Mouse (Mus musculus) Patski (cell line): ENCODE measurements at regions not wholly inside any gene's neighbourhood (a gene's known extent, or its start where the extent isn't known, plus 50 kb on each side); places are given as distances from the start of the nearest gene placed in this dataset.

Source experiments
- ATAC-seq: fragments of 100-300 bp; one replicate; pipeline ENCODE4 v1.8.0; 2021
- CTCF ChIA-PET: fragments of 350-600 bp; sonication (Branson Sonifier 250); formaldehyde crosslinking; loops from one replicate; lab custom pipeline; 2022; ENCODE audit warnings: inconsistent platforms; lab: Charles Lee
- POLR2A ChIA-PET: fragments of 350-600 bp; sonication (Branson Sonifier 250); formaldehyde crosslinking; loops from one replicate; lab custom pipeline; 2022; ENCODE audit warnings: antibody characterized with exemption, inconsistent platforms; lab: Charles Lee
- DNase-seq: peaks from one replicate; pipeline ENCODE4 v3.0.0-alpha.2; 2011; ENCODE audit warnings: low read depth, low spot score
- H3K27me3 ChIP-seq: fragments of 371-371 bp; one replicate; pipeline ENCODE4 v1.5.1; 2021
- CTCF ChIP-seq: fragments of 100-300 bp; IDR thresholded peaks from one replicate; pipeline ENCODE4 v1.5.1; 2021
- in situ Hi-C: fragments of 300-500 bp; cut with MboI; formaldehyde crosslinking; loops from 3 replicates; pipeline ENCODE4 v1.11.1; 2018; ENCODE audit warnings: low pct_unique_long_range_greater_than_20kb, mixed read lengths

- no peak for TF ChIP-seq CTCF
- in situ Hi-C loops: no loop called here
- ChIA-PET CTCF (interaction anchor here (1.2 to 1.3 kb wide), 2 partner anchors 9 to 10 kb away, joined by 3 to 6 read pairs; no protein-coding TSS in a partner anchor), POLR2A (no interaction called here)
- ATAC-seq (no peak), DNase-seq (no peak)
- H3K27me3 ChIP-seq: no peaks in the 10 kb centered on the region
These were observed 137.8 kb downstream of the Unc5cl start for GRCm38 (mm10) chr17:48592457-48592856.

DNA sequence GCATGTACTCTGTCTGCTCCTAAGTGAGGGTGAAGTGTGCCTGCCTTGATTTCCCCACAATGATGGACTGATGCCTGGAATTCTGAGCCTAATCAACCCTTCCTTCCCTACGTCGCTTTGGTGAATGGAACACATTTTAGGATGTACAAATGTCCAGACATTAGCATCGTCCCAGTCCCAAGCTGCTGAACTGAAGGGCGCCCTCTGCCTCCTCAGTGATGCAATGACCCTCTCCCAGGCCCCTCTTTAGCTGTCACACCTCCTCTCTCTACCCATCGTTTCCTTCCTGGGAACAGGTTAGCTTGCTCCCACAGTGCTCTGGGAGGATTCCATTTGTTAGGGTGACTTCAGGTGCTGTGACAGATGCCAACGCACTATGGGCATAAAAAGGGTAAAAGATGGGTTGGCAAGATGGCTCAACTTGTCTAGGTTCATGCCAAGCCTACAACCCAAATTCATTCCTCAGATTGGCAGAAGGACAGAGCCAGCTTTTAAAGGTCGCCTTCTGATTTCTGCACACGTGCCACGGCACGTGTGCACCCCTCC is 140.8 kb downstream of the Unc5cl start:
- TF ChIP-seq CTCF: no peak
- ChIA-PET CTCF (no interaction called here), POLR2A (interaction anchor here (0.6 kb wide), 1 partner anchor 108 kb away, joined by 4 read pairs; no protein-coding TSS in a partner anchor)
- ATAC-seq (no peak), DNase-seq (no peak)
- H3K27me3 ChIP-seq: no peaks in the 10 kb centered on the region
- in situ Hi-C loops: no loop called here

- DNase-seq: no peak
- in situ Hi-C loops: no loop called here
These were observed 141.7 kb downstream of the Unc5cl start for GRCm38 (mm10) chr17:48596406-48596805.

GRCm38 (mm10) chr17:48597301-48597700 is 142.6 kb downstream of the Unc5cl start:
- ATAC-seq (no peak), DNase-seq (no peak)
- H3K27me3 ChIP-seq: no peaks in the 10 kb centered on the region
- CTCF ChIA-PET: interaction anchor here (1.4 to 1.6 kb wide), 2 partner anchors 130 to 168 kb away, joined by 3 read pairs; no protein-coding TSS in a partner anchor
- in situ Hi-C loops: no loop called here
- POLR2A ChIA-PET: no interaction called here
- TF ChIP-seq CTCF: peak; percentile 31

More at GRCm38 (mm10) chr17:48596406-48596805, 141.7 kb downstream of the Unc5cl start:
- ChIA-PET CTCF (no interaction called here), POLR2A (no interaction called here)
- no peaks in the 10 kb centered on the region for H3K27me3 ChIP-seq
- ATAC-seq: no peak
- TF ChIP-seq CTCF: peak; percentile 43

GRCm38 (mm10) chr17:48598471-48599141 is 143.9 kb downstream of the Unc5cl start:
- ChIA-PET POLR2A (no interaction called here), CTCF (interaction anchor here (1.4 to 1.6 kb wide), 2 partner anchors 131 to 169 kb away, joined by 3 read pairs; no protein-coding TSS in a partner anchor)
- peaks cover 3% of the 10 kb centered on the region for H3K27me3 ChIP-seq
- in situ Hi-C loops: no loop called here
- DNase-seq: no peak
- TF ChIP-seq CTCF: no peak
- no peak for ATAC-seq

GRCm38 (mm10) chr17:48600176-48600575 is 145.5 kb downstream of the Unc5cl start:
- no peak for ATAC-seq
- peaks cover 3% of the 10 kb centered on the region for H3K27me3 ChIP-seq
- ChIA-PET POLR2A (no interaction called here), CTCF (interaction anchor here (1.6 kb wide), 1 partner anchor 158 kb away, joined by 4 read pairs; no protein-coding TSS in a partner anchor)
- no peak for DNase-seq
- in situ Hi-C loops: loop anchor here (5.0 to 25.0 kb wide), 2 partner anchors 188 to 313 kb away; partner anchors contain the start of genes Oard1 and Treml2
- no peak for TF ChIP-seq CTCF

DNA sequence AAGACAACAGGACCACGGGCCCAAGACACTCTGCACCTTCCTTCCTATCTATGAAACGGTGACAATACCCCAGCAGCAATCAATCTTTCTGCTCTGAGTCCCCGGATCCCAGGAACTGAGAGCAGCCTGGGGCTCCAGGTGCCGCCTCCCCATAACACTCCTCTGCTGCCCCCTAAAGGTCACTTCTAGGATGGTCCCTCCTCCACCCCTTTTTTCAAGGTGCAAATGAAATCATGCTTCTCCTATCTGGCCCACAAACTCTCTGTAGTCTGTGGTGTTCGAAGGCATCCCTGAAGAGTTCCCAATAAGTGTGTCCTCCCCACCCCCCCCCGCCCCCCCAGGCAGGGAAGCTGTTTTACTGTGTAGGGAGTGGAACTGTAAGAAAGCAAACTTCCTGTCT is 147.9 kb downstream of the Unc5cl start:
- ChIA-PET POLR2A (no interaction called here), CTCF (interaction anchor here (1.0 to 1.5 kb wide), 5 partner anchors 10 to 184 kb away, joined by 3 to 6 read pairs (median 4); no protein-coding TSS in a partner anchor)
- ATAC-seq (peak; percentile 63), DNase-seq (peak; percentile 1)
- in situ Hi-C loops: loop anchor here (5.0 to 25.0 kb wide), 2 partner anchors 190 to 315 kb away; partner anchors contain the start of genes Oard1 and Treml2
- peaks cover 3% of the 10 kb centered on the region for H3K27me3 ChIP-seq
- TF ChIP-seq CTCF: peak; percentile 80

DNA sequence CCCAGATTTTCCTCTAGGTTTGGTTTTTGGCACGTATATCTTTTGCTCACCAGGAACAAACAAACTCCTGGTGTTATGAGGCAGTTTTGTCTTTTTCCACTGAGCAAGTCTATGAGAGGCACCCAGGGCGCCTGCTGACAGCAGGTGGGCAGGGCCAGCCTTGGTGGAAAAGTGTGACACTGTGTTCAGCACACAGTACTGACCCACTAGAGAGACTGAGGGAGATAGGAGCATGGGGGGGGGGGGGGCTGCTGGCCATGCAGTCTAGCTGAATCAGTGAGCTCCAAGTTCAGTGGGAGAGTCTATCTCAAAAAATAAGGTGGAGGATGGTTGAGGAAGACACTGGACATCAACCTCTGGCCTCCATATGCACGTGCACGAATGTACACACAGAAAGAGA is 152.1 kb downstream of the Unc5cl start:
- POLR2A ChIA-PET: no interaction called here
- in situ Hi-C loops: loop anchor here (25.0 kb wide), 1 partner anchor 319 kb away; the partner anchor contains the start of gene Treml2
- DNase-seq: no peak
- no peak for ATAC-seq
- CTCF ChIA-PET: no interaction called here
- TF ChIP-seq CTCF: no peak
- H3K27me3 ChIP-seq: peaks cover 3% of the 10 kb centered on the region

GRCm38 (mm10) chr17:48608315-48608714 is 153.6 kb downstream of the Unc5cl start:
- no peak for DNase-seq
- peaks cover 2% of the 10 kb centered on the region for H3K27me3 ChIP-seq
- ChIA-PET POLR2A (no interaction called here), CTCF (interaction anchor here (0.9 kb wide), 1 partner anchor 333 kb away, joined by 3 read pairs; no protein-coding TSS in a partner anchor)
- TF ChIP-seq CTCF: no peak
- in situ Hi-C loops: loop anchor here (25.0 kb wide), 1 partner anchor 321 kb away; the partner anchor contains the start of gene Treml2
- no peak for ATAC-seq

DNA sequence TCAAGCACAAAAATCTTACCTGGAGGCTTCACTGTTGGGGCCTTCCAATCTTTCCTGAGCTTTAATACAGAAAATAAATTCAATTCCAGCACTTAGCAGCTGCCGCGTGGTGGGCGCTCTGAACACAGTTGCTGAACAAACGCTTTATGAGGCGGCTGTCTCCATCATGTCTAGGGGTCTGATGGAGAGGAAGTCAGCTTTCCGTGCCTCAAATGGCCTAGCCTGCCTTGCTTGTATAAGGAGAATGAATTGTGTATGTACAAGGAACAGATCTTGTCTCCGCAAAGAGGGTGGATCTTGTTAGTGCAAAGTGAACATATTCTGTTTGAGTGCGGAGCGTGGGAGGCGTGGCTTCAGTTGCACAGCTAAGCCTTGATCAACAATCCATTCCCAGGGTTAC is 155.4 kb downstream of the Unc5cl start:
- no peak for TF ChIP-seq CTCF
- no peaks in the 10 kb centered on the region for H3K27me3 ChIP-seq
- in situ Hi-C loops: loop anchor here (25.0 kb wide), 1 partner anchor 323 kb away; the partner anchor contains the start of gene Treml2
- DNase-seq (no peak), ATAC-seq (no peak)
- CTCF ChIA-PET: no interaction called here
- POLR2A ChIA-PET: interaction anchor here (0.7 kb wide), 1 partner anchor 572 kb away, joined by 3 read pairs; no protein-coding TSS in a partner anchor
